Mouse (Mus musculus) forebrain, postnatal 0 days (tissue): ENCODE measurements at regions not wholly inside any gene's neighbourhood (a gene's known extent, or its start where the extent isn't known, plus 50 kb on each side); places are given as distances from the start of the nearest gene placed in this dataset.

Experiments used
- ATAC-seq: fragments of 200-750 bp; cut with Nextera tagmentation; 2 replicates; pipeline ENCODE4 v1.8.0; 2017; ENCODE audit warnings: mild to moderate bottlenecking, moderate library complexity
- DNase-seq: peaks from one replicate; pipeline ENCODE4 v3.0.0-alpha.2; 2015
- H3K27ac ChIP-seq: fragments of 300-500 bp; sonication (generic); 2 replicates; pipeline ENCODE4 v1.5.1; 2014; ENCODE audit warnings: low read depth, mild to moderate bottlenecking, antibody characterized with exemption, low read length, moderate library complexity, mixed read lengths
- H3K27me3 ChIP-seq: fragments of 300-500 bp; sonication (generic); 2 replicates; pipeline ENCODE4 v1.6.1; 2014; ENCODE audit warnings: mild to moderate bottlenecking, low read length, mixed read lengths; ENCODE audit not compliant: insufficient read depth
- H3K36me3 ChIP-seq: fragments of 300-500 bp; sonication (generic); 2 replicates; pipeline ENCODE4 v1.6.1; 2014; ENCODE audit warnings: mild to moderate bottlenecking, moderate library complexity; ENCODE audit not compliant: insufficient read depth
- H3K4me1 ChIP-seq: fragments of 300-500 bp; sonication (generic); 2 replicates; pipeline ENCODE4 v1.6.1; 2014; ENCODE audit warnings: antibody characterized with exemption; ENCODE audit not compliant: insufficient read depth
- H3K4me2 ChIP-seq: fragments of 300-500 bp; sonication (generic); 2 replicates; pipeline ENCODE4 v1.6.1; 2014; ENCODE audit warnings: low read depth, mild to moderate bottlenecking, moderate library complexity
- H3K4me3 ChIP-seq: fragments of 300-500 bp; sonication (generic); 2 replicates; pipeline ENCODE4 v1.5.1; 2014; ENCODE audit warnings: low read depth, low read length, mixed read lengths
- H3K9ac ChIP-seq: fragments of 300-500 bp; sonication (generic); 2 replicates; pipeline ENCODE4 v1.6.1; 2014; ENCODE audit warnings: mild to moderate bottlenecking
- H3K9me3 ChIP-seq: fragments of 300-500 bp; sonication (generic); 2 replicates; pipeline ENCODE4 v1.6.1; 2016; ENCODE audit warnings: low read length
- CTCF ChIP-seq: sonication (generic); IDR thresholded peaks from 2 replicates; pipeline ENCODE4 v1.5.1; 2016; ENCODE audit warnings: antibody characterized with exemption, control low read depth, low read depth
- WGBS: fragments of 180-500 bp; shearing (Covaris S2); extraction: QIAGEN DNeasy Blood & Tissue Kit; methylation state at CpG from one replicate; pipeline ENCODE4 v1.1.7; 2014; 5-methylcytosine and 5-hydroxymethylcytosine counted together

- H3K27ac ChIP-seq, result no peak overlapping the region
- 12% methylated on average over 1 of the region's 1 CpGs for WGBS
- H3K4me1 ChIP-seq, result no peaks in the 10 kb centered on the region
- DNase-seq, result no peak
- H3K9me3 ChIP-seq, result no peaks in the 10 kb centered on the region
- no peak overlapping the region for H3K4me2 ChIP-seq
- no peak overlapping the region for H3K4me3 ChIP-seq
- ATAC-seq, result no peak; the same call in 1 of the 2 replicates
- TF ChIP-seq CTCF, result no peak
- no peak overlapping the region for H3K9ac ChIP-seq
- no peaks in the 10 kb centered on the region for H3K36me3 ChIP-seq
- no peaks in the 10 kb centered on the region for H3K27me3 ChIP-seq
These were observed 59.9 kb upstream of the Serbp1 start for GRCm38 (mm10) chr6:67178101-67178500.

- ATAC-seq (no peak), DNase-seq (no peak)
- Histone ChIP-seq H3K4me2 (peak overlapping the region; percentile 32; the same call in 1 of the 2 replicates), H3K27me3 (no peaks in the 10 kb centered on the region), H3K4me1 (no peaks in the 10 kb centered on the region), H3K9me3 (no peaks in the 10 kb centered on the region), H3K36me3 (no peaks in the 10 kb centered on the region), H3K9ac (no peak overlapping the region), H3K27ac (no peak overlapping the region), H3K4me3 (0 out of 2 replicates have a peak overlapping the region, but pooled peaks have one; percentile 18)
- WGBS, result 95% methylated on average over 5 of the region's 5 CpGs
- TF ChIP-seq CTCF, result no peak
These were observed 67.4 kb upstream of the Serbp1 start for GRCm38 (mm10) chr6:67170674-67170946.

- DNase-seq, result peak; percentile 73
- H3K9ac ChIP-seq, result no peak overlapping the region
- no peaks in the 10 kb centered on the region for H3K27me3 ChIP-seq
- peak; percentile 83 for TF ChIP-seq CTCF
- ATAC-seq, result peak; percentile 70
- no peaks in the 10 kb centered on the region for H3K9me3 ChIP-seq
- WGBS, result 50% methylated on average over 13 of the region's 13 CpGs
- H3K36me3 ChIP-seq, result no peaks in the 10 kb centered on the region
- no peak overlapping the region for H3K27ac ChIP-seq
- peak overlapping the region; percentile 18; the same call in 1 of the 2 replicates for H3K4me3 ChIP-seq
- peak overlapping the region; percentile 32 for H3K4me2 ChIP-seq
- no peaks in the 10 kb centered on the region for H3K4me1 ChIP-seq
These were observed 67.9 kb upstream of the Serbp1 start for GRCm38 (mm10) chr6:67169873-67170673.

GRCm38 (mm10) chr6:67168803-67169202, 69.2 kb upstream of the Serbp1 start:
- H3K4me3 ChIP-seq, result peak overlapping the region; percentile 45
- ATAC-seq (peak; percentile 10; the same call in 1 of the 2 replicates), DNase-seq (no peak)
- H3K9ac ChIP-seq, result peak overlapping the region; percentile 51; the same call in 1 of the 2 replicates
- 32% methylated on average over 2 of the region's 2 CpGs for WGBS
- H3K27me3 ChIP-seq, result no peaks in the 10 kb centered on the region
- H3K4me1 ChIP-seq, result no peaks in the 10 kb centered on the region
- no peak overlapping the region for H3K27ac ChIP-seq
- H3K36me3 ChIP-seq, result no peaks in the 10 kb centered on the region
- H3K9me3 ChIP-seq, result no peaks in the 10 kb centered on the region
- no peak for TF ChIP-seq CTCF
- H3K4me2 ChIP-seq, result peak overlapping the region; percentile 52

DNA sequence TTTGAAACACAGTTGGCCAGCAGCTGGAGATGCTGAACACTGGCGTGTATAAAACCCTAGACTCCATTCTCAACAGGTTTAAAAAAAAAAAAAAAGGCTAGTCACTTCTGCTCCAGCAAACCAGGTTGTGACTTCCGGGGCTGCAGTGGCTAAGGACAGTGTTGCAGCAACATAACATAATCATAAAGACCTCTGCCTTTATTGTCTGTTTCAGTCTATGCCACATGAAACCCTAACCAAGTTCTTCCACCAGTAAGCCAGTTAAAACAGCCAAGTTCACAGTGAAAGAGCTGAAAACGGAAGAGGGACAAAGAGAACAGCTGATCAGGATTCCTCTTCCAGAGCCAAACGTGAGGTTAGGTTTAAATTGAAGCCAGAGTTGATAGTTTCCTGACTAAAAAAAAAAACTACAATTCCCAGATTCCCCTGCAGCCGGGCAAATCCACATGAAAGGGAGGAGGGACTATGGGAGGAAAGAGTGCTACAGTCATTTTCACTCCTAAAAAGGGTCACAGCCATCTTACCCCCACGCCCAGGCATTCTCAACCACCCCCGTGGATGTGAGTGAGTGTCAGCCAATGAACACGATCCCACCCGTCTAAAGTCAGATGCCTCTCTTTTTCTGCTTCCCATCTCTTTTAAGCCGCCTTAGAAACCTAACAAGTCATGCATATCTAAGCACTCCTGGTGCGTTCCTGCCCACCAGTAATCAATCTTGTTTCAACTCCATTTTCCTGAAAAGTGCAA, 69.8 kb upstream of the Serbp1 start:
- Histone ChIP-seq H3K4me2 (peak overlapping the region; percentile 52), H3K36me3 (no peaks in the 10 kb centered on the region), H3K4me1 (no peaks in the 10 kb centered on the region), H3K9ac (peak overlapping the region; percentile 51), H3K27ac (no peak overlapping the region), H3K4me3 (peak overlapping the region; percentile 45), H3K27me3 (no peaks in the 10 kb centered on the region), H3K9me3 (no peaks in the 10 kb centered on the region)
- no peak for TF ChIP-seq CTCF
- peak; percentile 93 for ATAC-seq
- WGBS, result 11% methylated on average over 11 of the region's 11 CpGs
- peak; percentile 69 for DNase-seq

DNA sequence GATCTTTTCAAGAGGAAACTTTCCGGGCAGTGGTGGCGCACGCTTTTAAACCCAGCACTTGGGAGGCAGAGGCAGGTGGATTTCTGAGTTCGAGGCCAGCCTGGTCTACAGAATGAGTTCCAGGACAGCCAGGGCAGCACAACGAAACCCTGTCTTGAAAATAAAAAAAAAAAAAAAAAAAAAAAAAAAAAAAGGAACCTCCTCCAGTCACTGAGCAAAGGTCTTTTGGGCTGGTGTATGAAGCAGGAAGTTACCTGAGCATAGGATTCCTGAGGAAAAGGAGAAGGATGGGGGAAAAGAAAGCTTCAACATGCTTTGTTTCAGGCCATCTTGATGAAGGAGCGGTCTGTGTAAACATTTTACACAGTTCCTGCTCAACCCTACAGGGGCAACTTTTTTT, 72.9 kb upstream of the Serbp1 start:
- no peak for TF ChIP-seq CTCF
- no peak for DNase-seq
- no peak overlapping the region for H3K9ac ChIP-seq
- no peak overlapping the region for H3K4me2 ChIP-seq
- WGBS, result 92% methylated on average over 6 of the region's 6 CpGs
- no peaks in the 10 kb centered on the region for H3K27me3 ChIP-seq
- H3K4me3 ChIP-seq, result no peak overlapping the region
- H3K4me1 ChIP-seq, result no peaks in the 10 kb centered on the region
- no peak overlapping the region for H3K27ac ChIP-seq
- no peaks in the 10 kb centered on the region for H3K9me3 ChIP-seq
- H3K36me3 ChIP-seq, result no peaks in the 10 kb centered on the region
- no peak for ATAC-seq

DNA sequence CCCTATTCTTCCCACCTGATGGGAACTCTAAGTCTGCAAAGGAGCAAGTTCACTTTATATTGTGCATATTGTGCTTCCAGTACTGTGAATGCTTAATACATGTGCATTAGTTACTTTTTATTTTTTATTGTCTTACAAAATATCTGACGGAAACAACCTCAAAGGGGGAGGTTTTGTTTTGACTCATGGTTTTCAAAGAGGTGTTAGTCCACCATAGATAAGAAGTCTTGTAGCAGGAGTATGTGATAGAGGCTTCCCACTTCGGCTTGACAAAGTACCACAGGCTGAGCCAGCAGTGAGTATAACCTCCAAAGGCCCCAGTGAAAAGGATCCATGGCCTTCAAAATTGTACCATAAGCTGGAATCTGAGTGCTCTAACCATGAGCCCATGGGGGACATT, 74.0 kb upstream of the Serbp1 start:
- ATAC-seq (no peak), DNase-seq (no peak)
- no peak overlapping the region for H3K4me3 ChIP-seq
- no peaks in the 10 kb centered on the region for H3K36me3 ChIP-seq
- no peaks in the 10 kb centered on the region for H3K27me3 ChIP-seq
- H3K27ac ChIP-seq, result no peak overlapping the region
- H3K9me3 ChIP-seq, result no peaks in the 10 kb centered on the region
- no peak for TF ChIP-seq CTCF
- H3K4me2 ChIP-seq, result no peak overlapping the region
- H3K9ac ChIP-seq, result no peak overlapping the region
- H3K4me1 ChIP-seq, result no peaks in the 10 kb centered on the region
- WGBS, result 90% methylated on average over 2 of the region's 2 CpGs
